Mouse (Mus musculus) megakaryocyte, embryonic 14.5 days (primary cell): ENCODE data around the gene Morn1.

Experiments used
- FLI1 ChIP-seq: IDR thresholded peaks from 2 replicates; pipeline ENCODE4 v1.6.1; 2012; ENCODE audit warnings: low read length, inconsistent platforms, mixed read lengths
- GATA1 ChIP-seq: IDR thresholded peaks from 3 replicates; pipeline ENCODE4 v1.6.1; 2012; ENCODE audit warnings: mixed read lengths, low read length, inconsistent platforms, borderline replicate concordance

GRCm38 (mm10) chr4:155064474-155064873 lies 21.9 kb upstream of the Morn1 start:
- TF ChIP-seq GATA1 (no peak), FLI1 (no peak)
